Mouse (Mus musculus) liver, embryonic 14.5 days (tissue): ENCODE results near the gene Zfp688. TPM values are rescaled to one million over a fixed set of nuclear protein-coding genes. Genes with fewer than 3 reads are reported as not detected.
"Not testable (repeated sequence)": the region's sequence is repeated elsewhere in the genome, so short reads cannot be mapped to it uniquely, and the experiment has no call there.

Experiments
- ATAC-seq: fragments of 200-750 bp; cut with Nextera tagmentation; 2 replicates; pipeline ENCODE4 v1.8.0; 2017; ENCODE audit warnings: moderate number of reproducible peaks, mild to moderate bottlenecking, moderate library complexity; ENCODE audit not compliant: insufficient read depth
- DNase-seq, 3 experiments: peaks; one replicate each; pipeline ENCODE4 v3.0.0-alpha.2; 2012 to 2013; ENCODE audit warnings: low read depth in 3 of 3, low spot score in 3 of 3
- H3K27ac ChIP-seq: fragments of 300-500 bp; sonication (generic); 2 replicates; pipeline ENCODE4 v1.5.1; 2014; ENCODE audit warnings: moderate library complexity, mild to moderate bottlenecking, control low read depth, inconsistent platforms
- H3K27me3 ChIP-seq: fragments of 300-500 bp; sonication (generic); 2 replicates; pipeline ENCODE4 v1.6.1; 2014; ENCODE audit warnings: mild to moderate bottlenecking, low read length, moderate library complexity; ENCODE audit not compliant: control insufficient read depth, insufficient read depth
- H3K36me3 ChIP-seq: fragments of 300-500 bp; sonication (generic); replicated peaks from 2 replicates; pipeline ENCODE4 v1.6.1; 2014; ENCODE audit warnings: low read depth; ENCODE audit not compliant: control insufficient read depth, insufficient read depth
- H3K4me1 ChIP-seq, 2 experiments: fragments of 200-500 bp in 1 of 2; fragments of 300-500 bp in 1 of 2; sonication (generic) in 1 of 2; replicated peaks; 2 replicates each; pipeline ENCODE4 v1.6.1; 2012 to 2014; ENCODE audit warnings: antibody characterized with exemption in 1 of 2, inconsistent platforms in 1 of 2, low read length in 1 of 2; ENCODE audit not compliant: control insufficient read depth in 2 of 2, insufficient read depth in 2 of 2
- H3K4me2 ChIP-seq: fragments of 300-500 bp; sonication (generic); 2 replicates; pipeline ENCODE4 v1.6.1; 2014; ENCODE audit warnings: low read depth, mild to moderate bottlenecking, control low read depth, moderate library complexity
- H3K4me3 ChIP-seq, 2 experiments: fragments of 200-500 bp in 1 of 2; fragments of 300-500 bp in 1 of 2; sonication (generic) in 1 of 2; 2 replicates each; pipeline ENCODE4 v1.5.1; 2012 to 2014; ENCODE audit warnings: low read depth in 2 of 2, low read length in 2 of 2, mild to moderate bottlenecking in 2 of 2, control low read depth in 1 of 2, inconsistent platforms in 1 of 2, moderate library complexity in 1 of 2; ENCODE audit not compliant: insufficient read depth in 1 of 2
- H3K9ac ChIP-seq: fragments of 300-500 bp; sonication (generic); replicated peaks from 2 replicates; pipeline ENCODE4 v1.6.1; 2014; ENCODE audit warnings: mild to moderate bottlenecking, control low read depth, moderate library complexity
- H3K9me3 ChIP-seq: fragments of 300-500 bp; sonication (generic); 2 replicates; pipeline ENCODE4 v1.6.1; 2016; ENCODE audit warnings: low read length, mixed read lengths; ENCODE audit not compliant: control insufficient read depth
- CTCF ChIP-seq: IDR thresholded peaks from 2 replicates; pipeline ENCODE4 v1.5.1; 2016; ENCODE audit warnings: antibody characterized with exemption, low read depth, control low read depth
- EP300 ChIP-seq: IDR thresholded peaks from 2 replicates; pipeline ENCODE4 v1.6.1; 2016; ENCODE audit warnings: antibody characterized with exemption, low read depth
- WGBS: fragments of 180-500 bp; shearing (Covaris S2); extraction: QIAGEN DNeasy Blood & Tissue Kit; methylation state at CpG from one replicate; pipeline ENCODE4 v1.1.7; 2014; ENCODE audit not compliant: insufficient replicate concordance; 5-methylcytosine and 5-hydroxymethylcytosine counted together
- polyA plus RNA-seq, 2 experiments: library from polyadenylated mRNA; depleted of rRNA in 1 of 2; stranded (reverse) in 1 of 2; unstranded in 1 of 2; fragments of >200 nt; fragmentation: Nextera tagmentation in 1 of 2; extraction: Ambion mirVana in 1 of 2; gene quantifications; 2 replicates each; pipeline versions ENCODE4 v1.2.1 to v1.2.3; 2012 to 2014

Zfp688 gene
- polyA plus RNA-seq, 2 experiments = 6.5 to 8.8 TPM

DNA sequence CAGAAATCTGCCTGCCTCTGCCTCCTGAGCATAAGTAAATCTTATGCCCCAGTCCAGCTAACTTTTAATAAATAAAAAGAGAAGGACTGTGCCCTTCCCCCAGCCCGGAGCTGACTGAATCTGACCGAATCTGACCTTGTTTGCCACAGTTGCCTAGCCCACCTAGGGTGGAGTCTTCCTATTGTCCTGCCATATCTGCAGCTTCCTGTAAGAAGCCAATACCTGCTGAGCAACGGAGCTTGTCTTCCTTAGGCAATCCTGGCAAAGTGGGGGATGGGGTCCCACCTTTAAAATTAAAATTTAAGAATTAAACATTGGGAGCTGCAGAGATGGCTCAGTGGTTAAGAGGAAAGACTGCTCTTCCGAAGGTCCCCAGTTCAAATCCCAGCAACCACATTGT, 44.7 kb upstream of the Zfp688 start:
- DNase-seq (no peak), ATAC-seq (no peak)
- Histone ChIP-seq H3K4me2 (no peak overlapping the region), H3K36me3 (peaks cover 5% of the 10 kb centered on the region; the same call in 1 of the 2 replicates), H3K27ac (no peak overlapping the region), H3K4me3 (no peak overlapping the region), H3K27me3 (no peaks in the 10 kb centered on the region), H3K9me3 (no peaks in the 10 kb centered on the region; the same call in 1 of the 2 replicates), H3K9ac (no peak overlapping the region), H3K4me1 (peaks cover 9 to 17% of the 10 kb centered on the region in 2 experiments)
- WGBS = 87% methylated on average over 4 of the region's 4 CpGs
- TF ChIP-seq EP300 (no peak), CTCF (no peak)

DNA sequence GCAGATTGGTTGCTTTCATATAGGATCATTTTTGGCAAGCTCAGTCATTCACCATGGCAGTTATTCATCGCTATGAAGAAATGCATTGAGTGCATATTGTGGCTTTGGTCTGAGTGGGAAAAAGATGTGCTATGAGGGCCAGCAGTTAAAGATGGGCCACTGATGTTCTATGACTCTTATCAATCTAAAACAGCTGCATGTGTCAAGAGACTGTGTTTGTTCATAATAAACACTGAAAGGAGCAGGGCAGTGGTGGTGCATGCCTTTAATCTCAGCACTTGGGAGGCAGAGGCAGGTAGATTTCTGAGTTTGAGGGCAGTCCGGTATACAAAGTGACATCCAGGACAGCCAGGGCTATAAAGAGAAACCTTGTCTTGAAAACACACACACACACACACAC, 43.8 kb upstream of the Zfp688 start:
- TF ChIP-seq EP300 = 0 out of 2 replicates have a peak, but pooled peaks have one; percentile 22
- H3K27me3 ChIP-seq, DNase-seq, H3K27ac ChIP-seq, H3K9ac ChIP-seq, H3K9me3 ChIP-seq, H3K4me2 ChIP-seq, H3K4me3 ChIP-seq, H3K36me3 ChIP-seq: not testable (repeated sequence)
- ATAC-seq = 0 out of 2 replicates have a peak, but pooled peaks have one; percentile 38
- peaks cover 9 to 17% of the 10 kb centered on the region in 2 experiments for H3K4me1 ChIP-seq
- WGBS = 80% methylated on average over 2 of the region's 2 CpGs

DNA sequence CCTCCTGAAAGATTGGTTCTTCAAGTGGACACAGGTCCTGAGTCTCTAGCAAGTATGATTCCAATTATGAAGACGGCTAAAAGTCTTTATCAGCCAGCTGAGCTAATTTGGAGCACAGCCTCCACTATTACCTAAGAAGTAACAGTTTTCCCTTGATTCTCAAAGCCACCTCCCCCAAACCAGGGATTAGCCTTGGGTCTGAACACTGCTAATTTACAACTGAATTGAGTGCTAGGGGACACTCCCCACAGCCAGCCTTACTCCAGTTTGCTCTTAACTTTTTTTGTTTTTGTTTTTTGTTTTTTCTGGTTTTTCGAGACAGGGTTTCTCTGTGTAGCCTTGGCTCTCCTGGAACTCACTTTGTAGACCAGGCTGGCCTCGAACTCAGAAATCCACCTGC, 43.3 kb upstream of the Zfp688 start:
- no peak for ATAC-seq
- Histone ChIP-seq H3K9me3 (no peaks in the 10 kb centered on the region; the same call in 1 of the 2 replicates), H3K27ac (no peak overlapping the region), H3K27me3 (no peaks in the 10 kb centered on the region), H3K36me3 (peaks cover 5% of the 10 kb centered on the region; the same call in 1 of the 2 replicates), H3K4me2 (no peak overlapping the region), H3K4me3 (no peak overlapping the region), H3K9ac (no peak overlapping the region), H3K4me1 (peaks cover 9 to 15% of the 10 kb centered on the region in 2 experiments)
- TF ChIP-seq EP300 (no peak), CTCF (no peak)
- no peak for DNase-seq
- WGBS = 71% methylated on average over 3 of the region's 3 CpGs

DNA sequence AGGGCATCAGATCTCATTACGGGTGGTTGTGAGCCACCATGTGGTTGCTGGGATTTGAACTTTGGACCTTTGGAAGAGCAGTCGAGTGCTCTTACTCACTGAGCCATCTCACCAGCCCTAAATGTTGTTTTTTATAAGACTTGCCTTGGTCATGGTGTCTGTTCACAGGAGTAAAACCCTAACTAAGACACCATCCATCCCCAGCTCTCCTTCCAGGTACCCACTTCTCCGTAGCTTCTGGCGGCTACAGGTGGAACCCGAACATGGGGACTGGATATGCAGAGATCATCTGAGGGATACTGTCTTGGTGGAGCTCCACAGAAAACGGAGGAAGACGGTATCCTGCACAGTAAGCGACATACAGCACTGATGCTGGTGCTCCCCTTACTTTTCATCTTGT, 37.4 kb upstream of the Zfp688 start, which contains the start of gene Prr14:
Prr14 (plus strand) TSS at position 301 of the 400 bp plus-strand sequence.
- not testable (repeated sequence) for H3K27ac ChIP-seq, H3K9ac ChIP-seq, H3K27me3 ChIP-seq, DNase-seq, H3K36me3 ChIP-seq, H3K9me3 ChIP-seq, H3K4me1 ChIP-seq, ATAC-seq
- H3K4me2 ChIP-seq = peak within 1 kb of the TSS; percentile 36; the same call in 1 of the 2 replicates
- WGBS = 91% methylated on average over 8 of the region's 8 CpGs
- H3K4me3 ChIP-seq = peak within 1 kb of the TSS; percentile 6 to 16; a peak in 2 of 4 replicates

DNA sequence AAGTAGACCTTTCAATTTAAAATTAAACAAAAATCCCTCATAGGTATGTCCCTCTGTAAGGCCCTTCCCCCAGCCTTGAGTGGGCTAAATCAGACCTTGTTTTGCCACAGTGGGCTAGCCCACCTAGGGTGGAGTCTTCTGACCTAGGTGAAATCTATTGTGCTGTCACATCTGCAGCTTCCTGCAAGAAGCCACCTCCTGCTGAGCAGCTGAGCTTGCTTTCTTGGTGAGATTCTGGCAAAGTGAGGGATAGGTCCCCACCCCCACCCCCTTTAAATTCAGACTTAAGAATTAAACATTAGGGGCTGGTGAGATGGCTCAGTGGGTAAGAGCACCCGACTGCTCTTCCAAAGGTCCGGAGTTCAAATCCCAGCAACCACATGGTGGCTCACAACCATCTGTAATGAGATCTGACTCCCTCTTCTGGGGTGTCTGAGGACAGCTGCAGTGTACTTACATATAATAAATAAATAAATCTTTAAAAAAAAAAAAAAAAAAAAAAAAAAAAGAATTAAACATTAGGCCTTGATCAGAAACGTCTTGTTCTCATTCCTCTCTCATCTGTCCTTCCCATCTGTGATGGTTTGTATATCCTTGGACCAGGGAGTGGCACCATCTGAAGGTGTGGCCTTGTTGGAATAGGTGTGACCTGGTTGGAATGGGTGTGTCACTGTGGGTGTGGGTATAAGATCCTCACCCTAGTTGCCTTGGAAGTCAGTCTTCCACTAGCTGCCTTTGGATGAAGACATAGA, 36.7 kb upstream of the Zfp688 start:
- not testable (repeated sequence) for H3K4me1 ChIP-seq, DNase-seq, H3K9ac ChIP-seq, H3K9me3 ChIP-seq, H3K27ac ChIP-seq, H3K4me3 ChIP-seq, H3K36me3 ChIP-seq, H3K27me3 ChIP-seq, H3K4me2 ChIP-seq
- ATAC-seq = 0 out of 2 replicates have a peak, but pooled peaks have one; percentile 5
- WGBS = 77% methylated on average over 3 of the region's 3 CpGs
